ENCODE assay signal across 9 mouse cellular contexts in the genomic region with DNA sequence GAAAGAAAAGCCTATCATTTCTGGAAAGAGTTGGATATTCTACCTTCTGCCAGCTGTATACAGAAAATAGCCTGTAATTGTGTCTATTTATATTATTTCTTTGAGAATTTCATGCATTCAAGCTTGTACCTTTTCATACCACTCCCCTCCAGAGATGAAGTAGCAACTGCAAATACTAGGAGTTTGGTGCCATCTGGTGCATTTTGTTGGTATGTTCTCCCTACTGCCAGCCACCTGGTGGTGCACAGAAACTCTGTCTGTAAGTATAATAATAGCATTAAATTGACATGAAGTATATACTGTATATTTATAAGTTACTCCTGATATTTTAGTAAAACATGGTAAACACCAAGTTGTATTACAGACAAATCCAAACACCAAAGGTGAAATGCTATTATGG. TPM values are rescaled to one million over a fixed set of nuclear protein-coding genes. Genes with fewer than 3 reads are reported as not detected.
A peak's percentile ranks its signal among the peaks of the same experiment; 100 is the strongest.
DNase-seq lines count a peak whose midpoint lies in the region; TF ChIP-seq lines count a peak whose summit lies in the region.
"Had no signal": no experiment of that assay in that cellular context is flagged by ENCODE, and none has a peak within 500 bp of the region (broad histone marks: within the 10 kb centered on the region; RNA-seq: fewer than 3 reads in every experiment).

No protein-coding gene starts in this region.

- peak; percentile 73 for TF ChIP-seq CTCF in left cerebral cortex, adult 2 months (IDR thresholded peaks at IDR 0.05)

- DNase-seq in cerebellum, adult 18-20 months: peak; percentile 30 to 36
- no peak for DNase-seq in cerebellum, adult 11-12 months
- DNase-seq in left cerebral cortex, adult 2 months (ENCODE audit: extremely low spot score in 1 of 2, low spot score in 2 of 2): peak in 1 of 2 experiments; percentile 25
- no peak for DNase-seq in left cerebral cortex, adult 11 months (ENCODE audit: low spot score)
- peak; percentile 2 for DNase-seq in adipocyte (ENCODE audit: low spot score)
- DNase-seq in induced T-regulatory cell, adult 2 months (ENCODE audit: low read depth): peak; percentile 64
- peak; percentile 22 for DNase-seq in right cerebral cortex, postnatal 4 days
- DNase-seq in frontal cortex, postnatal 14 days (ENCODE audit: low spot score in 2 of 2): no peak

- no peak overlapping the region for H3K4me3 ChIP-seq in left cerebral cortex, adult 2 months
- H3K4me3 ChIP-seq: midbrain, embryonic 12.5 days had no signal

- no peak overlapping the region for H3K27ac ChIP-seq in left cerebral cortex, adult 2 months
- H3K27ac ChIP-seq: midbrain, embryonic 12.5 days had no signal

- intact Hi-C loops in left cerebral cortex, adult 2 months (cut with DNase I): loop anchor here (1.0 to 5.0 kb wide), 2 partner anchors 84 to 191 kb away; no protein-coding TSS in a partner anchor

RNA-seq across cellular contexts. Expression of a gene that starts 4.4 kb away (rescaled TPM):
- total RNA-seq in left cerebral cortex, adult 2 months (2021): 1 to 10 TPM in 1 of 2 experiments, under 1 TPM in 1; 0.70 to 1.0 TPM

RNA-seq across cellular contexts. Expression of a gene that starts 33.1 kb away (rescaled TPM):
- under 1 TPM; 0.09 to 0.27 TPM for total RNA-seq in left cerebral cortex, adult 2 months (2021)

Comparison
In these comparisons a context has a peak if more than half of its experiments do, and no peak if none do; other contexts are left out.
1. DNase-seq: peak in cerebellum, adult 18-20 months (2 of 2), adipocyte (single experiment), induced T-regulatory cell, adult 2 months (single experiment) and right cerebral cortex, postnatal 4 days (single experiment); none in cerebellum, adult 11-12 months (single experiment), left cerebral cortex, adult 11 months (single experiment) and frontal cortex, postnatal 14 days (0 of 2).